Mouse (Mus musculus) heart, adult 2 months (tissue): ENCODE results near the gene Dennd2a. TPM values are rescaled to one million over a fixed set of nuclear protein-coding genes. Genes with fewer than 3 reads are reported as not detected.

Experiments used
- DNase-seq, 2 experiments: peaks; one replicate each; pipeline ENCODE4 v3.0.0; 2021
- H3K27ac ChIP-seq: fragments of 200-600 bp; 2 replicates; pipeline ENCODE4 v1.8.1; 2022
- H3K27me3 ChIP-seq: fragments of 200-500 bp; 2 replicates; pipeline ENCODE4 v1.6.1; 2012; ENCODE audit warnings: mild to moderate bottlenecking, low read length, inconsistent platforms, mixed read lengths; ENCODE audit not compliant: control insufficient read depth, insufficient read depth
- H3K36me3 ChIP-seq: fragments of 200-500 bp; 2 replicates; pipeline ENCODE4 v1.6.1; 2012; ENCODE audit warnings: low read length, inconsistent platforms; ENCODE audit not compliant: control insufficient read depth, insufficient read depth
- H3K4me1 ChIP-seq: fragments of 200-500 bp; 2 replicates; pipeline ENCODE4 v1.6.1; 2011; ENCODE audit warnings: low read length; ENCODE audit not compliant: control insufficient read depth, insufficient read depth
- H3K4me3 ChIP-seq: fragments of 200-600 bp; 2 replicates; pipeline ENCODE4 v1.8.1; 2022
- H3K79me2 ChIP-seq: fragments of 200-500 bp; replicated peaks from 2 replicates; pipeline ENCODE4 v1.6.1; 2012; ENCODE audit warnings: mild to moderate bottlenecking, inconsistent platforms, low read length, moderate library complexity, mixed read lengths; ENCODE audit not compliant: control insufficient read depth, insufficient read depth
- H3K9ac ChIP-seq: fragments of 200-500 bp; 2 replicates; pipeline ENCODE4 v1.6.1; 2012; ENCODE audit warnings: low read depth, mild to moderate bottlenecking, control low read depth, inconsistent platforms, low read length, mixed read lengths
- CTCF ChIP-seq: fragments of 200-600 bp; IDR thresholded peaks from 2 replicates; pipeline ENCODE4 v1.8.1; 2022; ENCODE audit warnings: antibody characterized with exemption, mild to moderate bottlenecking, moderate library complexity
- EP300 ChIP-seq: fragments of 200-500 bp; IDR thresholded peaks from 2 replicates; pipeline ENCODE4 v1.6.1; 2011; ENCODE audit warnings: low read depth, low read length, control low read depth; ENCODE audit not compliant: insufficient read depth
- POLR2A ChIP-seq: fragments of 200-500 bp; IDR thresholded peaks from 2 replicates; pipeline ENCODE4 v1.6.1; 2011; ENCODE audit warnings: mild to moderate bottlenecking, low read depth, low read length, control low read depth; ENCODE audit not compliant: insufficient read depth
- WGBS: fragments of 180-500 bp; shearing (Covaris S2); methylation state at CpG from one replicate; pipeline ENCODE4 v1.1.7; 2018; 5-methylcytosine and 5-hydroxymethylcytosine counted together
- intact Hi-C: fragments of 180-260 bp; cut with DNase I; formaldehyde crosslinking; loops from one replicate; pipeline ENCODE4 v1.15.1; 2025
- polyA plus RNA-seq: library from polyadenylated mRNA; depleted of rRNA; stranded (reverse); fragments of >200 nt; gene quantifications from 2 replicates; pipeline ENCODE4 v1.2.3, GENCODE M21; 2012
- total RNA-seq, 2 experiments: library from RNA; stranded (reverse); gene quantifications; 2 replicates each; pipeline ENCODE4 v1.2.3; 2021

The Dennd2a gene
- total and polyA plus RNA-seq, 3 experiments, result 5.6 to 6.6 (median 6.0) TPM

GRCm38 (mm10) chr6:39522425-39522824, 35.2 kb downstream of the Dennd2a start:
- H3K9ac ChIP-seq, result no peak overlapping the region
- intact Hi-C loops, result no loop called here
- 72% methylated on average over 5 of the region's 5 CpGs for WGBS
- DNase-seq, result no peak
- no peaks in the 10 kb centered on the region for H3K79me2 ChIP-seq
- H3K4me1 ChIP-seq, result peaks cover 2% of the 10 kb centered on the region
- H3K36me3 ChIP-seq, result no peaks in the 10 kb centered on the region
- no peaks in the 10 kb centered on the region for H3K27me3 ChIP-seq
- H3K27ac ChIP-seq, result no peak overlapping the region
- TF ChIP-seq EP300 (no peak), POLR2A (no peak), CTCF (no peak)
- H3K4me3 ChIP-seq, result no peak overlapping the region

- intact Hi-C loops, result no loop called here
- no peak overlapping the region for H3K9ac ChIP-seq
- no peaks in the 10 kb centered on the region for H3K36me3 ChIP-seq
- H3K4me3 ChIP-seq, result no peak overlapping the region
- no peaks in the 10 kb centered on the region for H3K79me2 ChIP-seq
- H3K27me3 ChIP-seq, result no peaks in the 10 kb centered on the region
- no peak for TF ChIP-seq EP300
- no peak for TF ChIP-seq CTCF
- no peak for TF ChIP-seq POLR2A
- 34% methylated on average over 6 of the region's 6 CpGs for WGBS
- H3K27ac ChIP-seq, result peak overlapping the region; percentile 42
- DNase-seq, result peak; percentile 50 to 53
- H3K4me1 ChIP-seq, result peaks cover 2% of the 10 kb centered on the region; the same call in 1 of the 2 replicates
These were observed 41.9 kb downstream of the Dennd2a start for GRCm38 (mm10) chr6:39515739-39516131.

- WGBS, result 16% methylated on average over 11 of the region's 11 CpGs
- no peak overlapping the region for H3K9ac ChIP-seq
- TF ChIP-seq CTCF, result no peak
- TF ChIP-seq POLR2A, result no peak
- no peaks in the 10 kb centered on the region for H3K36me3 ChIP-seq
- no peaks in the 10 kb centered on the region for H3K27me3 ChIP-seq
- H3K4me3 ChIP-seq, result no peak overlapping the region
- peak in 1 of 2 experiments; percentile 50 for DNase-seq
- peaks cover 2% of the 10 kb centered on the region; the same call in 1 of the 2 replicates for H3K4me1 ChIP-seq
- peak overlapping the region; percentile 42 for H3K27ac ChIP-seq
- no peaks in the 10 kb centered on the region for H3K79me2 ChIP-seq
- intact Hi-C loops, result no loop called here
These were observed 42.5 kb downstream of the Dennd2a start for GRCm38 (mm10) chr6:39515040-39515738.

GRCm38 (mm10) chr6:39503476-39503875, 54.2 kb downstream of the Dennd2a start:
- Histone ChIP-seq H3K36me3 (no peaks in the 10 kb centered on the region), H3K27ac (no peak overlapping the region), H3K27me3 (no peaks in the 10 kb centered on the region), H3K79me2 (no peaks in the 10 kb centered on the region), H3K4me1 (no peaks in the 10 kb centered on the region), H3K4me3 (no peak overlapping the region), H3K9ac (no peak overlapping the region)
- intact Hi-C loops, result no loop called here
- 91% methylated on average over 7 of the region's 7 CpGs for WGBS
- no peak for DNase-seq
- no peak for TF ChIP-seq EP300

- intact Hi-C loops, result loop anchor here (5.0 kb wide), 1 partner anchor 55 kb away; no protein-coding TSS in a partner anchor
These were observed 60.5 kb downstream of the Dennd2a start for GRCm38 (mm10) chr6:39497165-39497564.

GRCm38 (mm10) chr6:39493129-39493714, 64.4 kb downstream of the Dennd2a start:
- no peaks in the 10 kb centered on the region for H3K79me2 ChIP-seq
- no peaks in the 10 kb centered on the region for H3K36me3 ChIP-seq
- TF ChIP-seq POLR2A, result no peak
- no peak for TF ChIP-seq CTCF
- no peak for TF ChIP-seq EP300
- intact Hi-C loops, result no loop called here
- no peak overlapping the region for H3K27ac ChIP-seq
- H3K9ac ChIP-seq, result no peak overlapping the region
- no peak overlapping the region for H3K4me3 ChIP-seq
- H3K4me1 ChIP-seq, result peaks cover 1% of the 10 kb centered on the region; the same call in 1 of the 2 replicates
- no peaks in the 10 kb centered on the region for H3K27me3 ChIP-seq
- 68% methylated on average over 12 of the region's 12 CpGs for WGBS
- DNase-seq, result peak; percentile 54 to 60

More at GRCm38 (mm10) chr6:39497165-39497564, 60.5 kb downstream of the Dennd2a start:
- DNase-seq, result no peak
- TF ChIP-seq EP300 (no peak), POLR2A (no peak), CTCF (no peak)
- 86% methylated on average over 4 of the region's 4 CpGs for WGBS
- no peak overlapping the region for H3K27ac ChIP-seq
- H3K4me1 ChIP-seq, result peaks cover 1% of the 10 kb centered on the region; the same call in 1 of the 2 replicates
- H3K9ac ChIP-seq, result no peak overlapping the region
- H3K27me3 ChIP-seq, result no peaks in the 10 kb centered on the region
- no peak overlapping the region for H3K4me3 ChIP-seq
- no peaks in the 10 kb centered on the region for H3K36me3 ChIP-seq
- no peaks in the 10 kb centered on the region for H3K79me2 ChIP-seq
